Mouse (Mus musculus) cerebellum, adult 2 months (tissue): ENCODE results near the gene Slc7a15. TPM values are rescaled to one million over a fixed set of nuclear protein-coding genes. Genes with fewer than 3 reads are reported as not detected.

Experiments
- DNase-seq, 2 experiments: peaks; one replicate each; pipeline ENCODE4 v3.0.0; 2021
- H3K27ac ChIP-seq: fragments of 200-500 bp; 2 replicates; pipeline ENCODE4 v1.5.1; 2012; ENCODE audit warnings: low read length, control low read depth, inconsistent platforms; ENCODE audit not compliant: insufficient read depth
- H3K27me3 ChIP-seq: fragments of 200-500 bp; 2 replicates; pipeline ENCODE4 v1.6.1; 2012; ENCODE audit warnings: inconsistent platforms, mild to moderate bottlenecking, low read length, moderate library complexity; ENCODE audit not compliant: control insufficient read depth, insufficient read depth
- H3K4me1 ChIP-seq: fragments of 200-500 bp; 2 replicates; pipeline ENCODE4 v1.6.1; 2011; ENCODE audit warnings: low read length; ENCODE audit not compliant: control insufficient read depth, insufficient read depth
- H3K4me3 ChIP-seq: fragments of 200-500 bp; replicated peaks from 2 replicates; pipeline ENCODE3; 2011; ENCODE audit warnings: mild to moderate bottlenecking, low read depth, low read length, control low read depth; ENCODE audit not compliant: insufficient read depth
- CTCF ChIP-seq: fragments of 200-500 bp; IDR thresholded peaks from 2 replicates; pipeline ENCODE4 v1.5.1; 2011; ENCODE audit warnings: low read depth, mild to moderate bottlenecking, control low read depth, low read length, moderate library complexity, borderline replicate concordance; ENCODE audit not compliant: insufficient read depth
- POLR2A ChIP-seq: fragments of 200-500 bp; IDR thresholded peaks from 2 replicates; pipeline ENCODE4 v1.6.1; 2011; ENCODE audit warnings: low read length, control low read depth, borderline replicate concordance; ENCODE audit not compliant: insufficient read depth
- WGBS: fragments of 180-500 bp; shearing (Covaris S2); methylation state at CpG from one replicate; pipeline ENCODE4 v1.1.7; 2018; 5-methylcytosine and 5-hydroxymethylcytosine counted together
- polyA plus RNA-seq: library from polyadenylated mRNA; depleted of rRNA; stranded (reverse); fragments of >200 nt; gene quantifications from 2 replicates; pipeline ENCODE4 v1.2.3, GENCODE M21; 2012; rRNA removed

The Slc7a15 gene
- polyA plus RNA-seq, 1 experiment = 0.10 TPM

- Histone ChIP-seq H3K27me3 (no peaks in the 10 kb centered on the region), H3K27ac (no peak overlapping the region), H3K4me3 (no peak overlapping the region), H3K4me1 (no peaks in the 10 kb centered on the region; the same call in 1 of the 2 replicates)
- no peak for TF ChIP-seq POLR2A
- TF ChIP-seq CTCF = no peak
- WGBS = 88% methylated on average over 7 of the region's 7 CpGs
- DNase-seq = no peak
These were observed 113.6 kb downstream of the Slc7a15 start for GRCm38 (mm10) chr12:8485247-8485646.

GRCm38 (mm10) chr12:8482169-8482568, 116.7 kb downstream of the Slc7a15 start:
- no peak for DNase-seq
- Histone ChIP-seq H3K4me3 (no peak overlapping the region), H3K27ac (no peak overlapping the region), H3K4me1 (no peaks in the 10 kb centered on the region), H3K27me3 (no peaks in the 10 kb centered on the region)
- TF ChIP-seq CTCF (no peak), POLR2A (no peak)
- WGBS = 81% methylated on average over 2 of the region's 2 CpGs

Other genes with a start within 250 kb of the Slc7a15 start
- gene Rhob, start 99.1 kb downstream of the Slc7a15 start, polyA plus RNA-seq = 295 and 299 TPM in 2 replicates
- 65.1 and 69.8 TPM in 2 replicates for gene Pum2, start 75.1 kb upstream of the Slc7a15 start, polyA plus RNA-seq
- 10.8 and 16.9 TPM in 2 replicates for gene Sdc1, start 172.3 kb upstream of the Slc7a15 start, polyA plus RNA-seq